Mouse (Mus musculus): ENCODE data around the gene Irf1. TPM values are rescaled to one million over a fixed set of nuclear protein-coding genes. Genes with fewer than 3 reads are reported as not detected.
A peak's percentile ranks its signal among the peaks of the same experiment; 100 is the strongest.

Gene Irf1
- total and polyA plus RNA-seq, 3 experiments = 17.8 to 64.9 (median 23.6) TPM

DNA sequence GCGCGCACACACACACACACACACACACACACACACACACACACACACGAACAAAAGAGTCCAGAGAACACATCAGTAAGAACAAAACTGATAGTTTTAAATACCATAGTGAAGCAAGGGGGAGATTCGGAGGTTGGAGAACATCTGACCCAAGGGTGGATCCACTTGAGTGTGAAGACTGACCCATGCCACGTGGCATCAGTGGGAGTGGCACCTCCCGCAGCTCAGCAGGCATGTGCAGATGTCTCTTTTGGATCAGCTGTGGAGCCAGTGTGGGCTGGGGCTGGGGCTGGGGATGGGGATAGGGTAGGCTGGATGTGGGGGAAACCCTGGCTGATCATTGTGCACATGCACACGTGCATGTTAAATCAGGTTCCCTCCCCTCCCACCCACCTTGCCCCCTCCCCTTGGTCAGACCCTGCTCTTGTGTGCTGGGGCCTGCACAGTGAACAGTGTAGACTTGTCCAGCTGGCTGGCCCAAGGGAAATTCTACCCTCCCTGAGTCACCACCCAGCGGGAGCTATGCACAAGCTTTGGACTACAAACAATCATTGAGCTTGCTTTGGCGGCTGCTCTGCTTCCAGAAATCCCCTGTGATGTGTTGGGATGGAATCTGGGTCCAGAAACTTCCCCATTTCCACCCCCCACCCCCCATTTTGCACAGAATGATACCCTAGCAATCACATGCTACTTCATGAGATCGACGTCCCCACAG is 51.6 kb downstream of the Irf1 start (continued):
- no peak for TF ChIP-seq UBTF (IDR thresholded peaks at IDR 0.05; ENCODE audit: low read depth, low read length)
- TF ChIP-seq KAT2A (IDR thresholded peaks at IDR 0.05; ENCODE audit: insufficient replicate concordance, low read length) = no peak
- TF ChIP-seq SIN3A (IDR thresholded peaks at IDR 0.05; ENCODE audit: low read length) = peak; percentile 85; the same call in 1 of the 2 replicates
- no peak for TF ChIP-seq GABPA (IDR thresholded peaks at IDR 0.05; ENCODE audit: insufficient replicate concordance, low read depth, low read length)
- TF ChIP-seq SMC3 (IDR thresholded peaks at IDR 0.05; ENCODE audit: low read depth, low read length) = no peak
- TF ChIP-seq ZKSCAN1 (IDR thresholded peaks at IDR 0.05; ENCODE audit: borderline replicate concordance, low read depth, low read length) = no peak

- Histone ChIP-seq H3K9me3 (replicated peaks; ENCODE audit: low read length) (no peaks in the 10 kb centered on the region), H3K4me2 (ENCODE audit: insufficient read depth, low read depth, poor library complexity, severe bottlenecking) (peak overlapping the region; percentile 84; the same call in 1 of the 2 replicates), H3K79me2 (replicated peaks; ENCODE audit: control insufficient read depth, extremely low read depth, insufficient read depth, poor library complexity, severe bottlenecking) (no peaks in the 10 kb centered on the region), H3K4me1 (ENCODE audit: control insufficient read depth in 1 of 2, insufficient read depth in 2 of 2) (peaks cover 51 to 85% of the 10 kb centered on the region in 2 experiments), H3K36me3 (replicated peaks in 1 of 2; ENCODE audit: control insufficient read depth in 1 of 2, insufficient read depth in 1 of 2, low read length in 1 of 2) (no peaks in the 10 kb centered on the region), H3K9ac (ENCODE audit: insufficient read depth, low read depth) (peak overlapping the region; percentile 54), H3K4me3 (replicated peaks in 1 of 3; ENCODE audit: low read depth in 2 of 3, low read length in 2 of 3, poor library complexity in 1 of 3) (no peak overlapping the region), H3K27ac (ENCODE audit: insufficient read depth, low read depth) (peak overlapping the region; percentile 100), H3K27me3 (replicated peaks) (no peaks in the 10 kb centered on the region)
- in situ Hi-C loops (cut with MboI; ENCODE audit: low pct_ligation_motif_present, low pct_unique_long_range_greater_than_20kb, low sequenced_read_pairs) (no loop called here), dilution Hi-C loops (cut with MboI; ENCODE audit: extremely low pct_ligation_motif_present, extremely low pct_unique_long_range_greater_than_20kb, low sequenced_read_pairs) (no loop called here)
- TF ChIP-seq TCF12 (IDR thresholded peaks at IDR 0.05; ENCODE audit: low read depth, low read length) (0 out of 2 replicates have a peak, but pooled peaks have one; percentile 12), ETS1 (conservative IDR thresholded peaks at IDR 0.05; ENCODE audit: low read depth, low read length) (0 out of 2 replicates have a peak, but pooled peaks have one; percentile 4), ZMIZ1 (IDR thresholded peaks at IDR 0.05; ENCODE audit: low read depth, low read length) (no peak), CHD2 (IDR thresholded peaks at IDR 0.05; ENCODE audit: low read length) (peak; percentile 88), MAX (IDR thresholded peaks at IDR 0.05; ENCODE audit: low read length) (no peak)
- peak; percentile 43 for DNase-seq (ENCODE audit: extremely low read depth)
Measured at GRCm38 (mm10) chr11:53821945-53822338, 52.1 kb downstream of the Irf1 start.

- in situ Hi-C loops (cut with MboI; ENCODE audit: low pct_ligation_motif_present, low pct_unique_long_range_greater_than_20kb, low sequenced_read_pairs) = no loop called here
- H3K36me3 ChIP-seq (replicated peaks in 1 of 2; ENCODE audit: control insufficient read depth in 1 of 2, insufficient read depth in 1 of 2, low read length in 1 of 2) = no peaks in the 10 kb centered on the region
- H3K4me3 ChIP-seq (replicated peaks in 1 of 3; ENCODE audit: low read depth in 2 of 3, low read length in 2 of 3, poor library complexity in 1 of 3) = no peak overlapping the region
- H3K9me3 ChIP-seq (replicated peaks; ENCODE audit: low read length) = no peaks in the 10 kb centered on the region
- H3K4me1 ChIP-seq (ENCODE audit: control insufficient read depth in 1 of 2, insufficient read depth in 2 of 2) = peaks cover 25 to 50% of the 10 kb centered on the region in 2 experiments
- H3K27ac ChIP-seq (ENCODE audit: insufficient read depth, low read depth) = no peak overlapping the region
- dilution Hi-C loops (cut with MboI; ENCODE audit: extremely low pct_ligation_motif_present, extremely low pct_unique_long_range_greater_than_20kb, low sequenced_read_pairs) = no loop called here
- no peak overlapping the region for H3K9ac ChIP-seq (ENCODE audit: insufficient read depth, low read depth)
- no peak overlapping the region for H3K4me2 ChIP-seq (ENCODE audit: insufficient read depth, low read depth, poor library complexity, severe bottlenecking)
- no peaks in the 10 kb centered on the region for H3K27me3 ChIP-seq (replicated peaks)
- no peak for DNase-seq (ENCODE audit: extremely low read depth)
- no peaks in the 10 kb centered on the region for H3K79me2 ChIP-seq (replicated peaks; ENCODE audit: control insufficient read depth, extremely low read depth, insufficient read depth, poor library complexity, severe bottlenecking)
- no peak for TF ChIP-seq MAFK (IDR thresholded peaks at IDR 0.05; ENCODE audit: insufficient replicate concordance, low read length)
- no peak for TF ChIP-seq E2F4 (IDR thresholded peaks at IDR 0.05; ENCODE audit: insufficient replicate concordance, low read depth, low read length)
- no peak for TF ChIP-seq RCOR1 (conservative IDR thresholded peaks at IDR 0.05; ENCODE audit: low read depth, low read length)
- no peak for TF ChIP-seq PAX5 (IDR thresholded peaks at IDR 0.05; ENCODE audit: low read length)
- no peak for TF ChIP-seq MAX (IDR thresholded peaks at IDR 0.05; ENCODE audit: low read length)
- no peak for TF ChIP-seq BHLHE40 (IDR thresholded peaks at IDR 0.05; ENCODE audit: low read depth, low read length)
- no peak for TF ChIP-seq KAT2A (IDR thresholded peaks at IDR 0.05; ENCODE audit: insufficient replicate concordance, low read length)
- TF ChIP-seq SMC3 (IDR thresholded peaks at IDR 0.05; ENCODE audit: low read depth, low read length) = no peak
- TF ChIP-seq JUN (IDR thresholded peaks at IDR 0.05; ENCODE audit: insufficient read depth, low read depth, low read length) = no peak; the same call in 1 of the 2 replicates
- TF ChIP-seq CHD2 (IDR thresholded peaks at IDR 0.05; ENCODE audit: low read length) = peak; percentile 51; the same call in 1 of the 2 replicates
- no peak for TF ChIP-seq USF2 (conservative IDR thresholded peaks at IDR 0.05; ENCODE audit: low read depth, low read length)
- TF ChIP-seq CHD1 (IDR thresholded peaks at IDR 0.05; ENCODE audit: low read depth, low read length) = no peak
- TF ChIP-seq MAZ (IDR thresholded peaks at IDR 0.05; ENCODE audit: low read depth, low read length) = no peak
- no peak for TF ChIP-seq ZNF384 (IDR thresholded peaks at IDR 0.05; ENCODE audit: low read depth, low read length)
- peak; percentile 36; the same call in 1 of the 2 replicates for TF ChIP-seq JUND (conservative IDR thresholded peaks at IDR 0.05; ENCODE audit: low read depth, low read length)
- no peak for TF ChIP-seq NELFE (IDR thresholded peaks at IDR 0.05; ENCODE audit: low read depth, low read length)
- no peak for TF ChIP-seq HCFC1 (IDR thresholded peaks at IDR 0.05; ENCODE audit: low read depth, low read length)
- no peak for TF ChIP-seq NRF1 (IDR thresholded peaks at IDR 0.05; ENCODE audit: low read depth, low read length)
- peak; percentile 82 for TF ChIP-seq IRF4 (IDR thresholded peaks at IDR 0.05; ENCODE audit: low read depth, low read length)
- TF ChIP-seq MYC (IDR thresholded peaks at IDR 0.05; ENCODE audit: low read depth, low read length) = no peak
- no peak for TF ChIP-seq ZKSCAN1 (IDR thresholded peaks at IDR 0.05; ENCODE audit: borderline replicate concordance, low read depth, low read length)
- TF ChIP-seq ZMIZ1 (IDR thresholded peaks at IDR 0.05; ENCODE audit: low read depth, low read length) = no peak
- TF ChIP-seq MXI1 (IDR thresholded peaks at IDR 0.05; ENCODE audit: low read depth, low read length) = no peak
Measured at GRCm38 (mm10) chr11:53825409-53825808, 55.6 kb downstream of the Irf1 start.
